Mouse (Mus musculus): Measurements from ENCODE around the gene Sh3bgrl3.

Sh3bgrl3 gene

DNA sequence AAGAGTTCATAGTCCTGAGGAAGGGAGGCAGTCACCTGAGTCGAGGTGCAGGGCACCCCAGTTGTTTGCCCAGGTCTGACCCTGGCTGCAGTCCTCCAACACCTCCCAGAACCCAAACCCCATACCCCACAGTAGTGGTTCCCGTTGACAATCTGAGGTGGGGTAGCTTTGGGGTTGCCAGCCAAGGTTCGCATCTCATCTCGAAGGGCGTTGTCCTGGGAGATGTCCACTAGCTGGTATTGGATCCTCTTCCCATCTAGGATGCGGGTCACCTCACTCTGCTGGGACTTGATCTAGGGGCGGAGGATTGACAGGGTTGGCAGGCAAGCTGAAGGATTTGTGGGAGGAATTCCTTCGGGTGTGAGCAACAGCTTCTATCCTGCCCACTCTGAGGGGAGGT lies 796 bp downstream of the Sh3bgrl3 start:
- DNase-seq = no peak

DNA sequence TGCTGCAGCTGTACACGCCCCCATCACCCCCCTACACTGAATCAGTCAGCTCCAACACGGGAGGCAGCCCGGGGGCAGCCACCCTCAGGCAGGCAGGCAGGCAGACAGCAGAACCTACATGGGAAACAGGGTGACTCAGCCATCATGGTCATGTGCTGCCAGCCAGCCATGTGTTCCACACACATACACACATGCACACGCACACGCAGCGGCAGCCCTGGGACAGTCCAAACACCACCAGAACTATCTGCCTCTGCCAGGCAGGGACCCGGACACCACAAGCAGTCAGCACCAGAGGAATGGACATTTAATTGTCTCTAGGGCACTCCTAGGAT lies 1.5 kb downstream of the Sh3bgrl3 start:
- no peak for DNase-seq

DNA sequence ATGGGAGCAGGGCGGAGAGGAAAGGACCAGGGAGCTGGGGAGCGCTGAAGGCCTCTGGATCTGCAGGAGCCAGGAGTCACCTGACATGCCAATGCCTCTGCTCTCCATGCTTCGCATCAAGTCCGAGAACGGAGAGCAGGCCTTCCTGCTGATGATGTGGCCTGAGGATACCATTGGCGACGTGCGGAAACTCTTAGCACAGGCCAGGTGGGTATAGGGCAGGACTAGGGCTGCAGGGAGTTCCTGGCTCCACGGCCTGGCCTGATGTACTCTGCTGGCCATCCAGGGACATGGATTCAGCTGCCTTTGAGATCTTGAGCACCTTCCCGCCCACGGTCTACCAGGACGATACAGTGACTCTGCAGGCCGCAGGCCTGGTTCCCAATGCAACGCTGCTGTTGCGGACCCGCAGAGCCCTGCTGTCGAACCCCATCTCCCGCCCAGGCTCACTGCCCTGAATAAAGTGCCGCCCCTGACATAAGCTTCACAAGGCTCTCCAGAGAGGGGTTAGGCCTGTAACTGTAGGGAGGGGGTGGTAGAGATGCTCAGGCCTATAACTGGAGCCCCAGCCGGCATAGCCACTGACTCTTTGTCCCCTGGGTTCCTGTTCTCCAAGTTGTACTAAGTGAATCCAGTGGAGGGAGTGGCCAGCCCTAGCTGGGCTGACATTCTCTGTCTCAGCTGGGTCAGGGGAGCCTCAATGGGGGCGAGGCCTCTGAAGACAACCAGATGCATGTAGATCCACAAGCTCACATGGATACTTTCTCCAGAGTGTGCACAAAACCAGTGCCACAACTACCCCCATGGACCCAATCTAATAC lies 2.1 kb downstream of the Sh3bgrl3 start:
- DNase-seq = no peak

DNA sequence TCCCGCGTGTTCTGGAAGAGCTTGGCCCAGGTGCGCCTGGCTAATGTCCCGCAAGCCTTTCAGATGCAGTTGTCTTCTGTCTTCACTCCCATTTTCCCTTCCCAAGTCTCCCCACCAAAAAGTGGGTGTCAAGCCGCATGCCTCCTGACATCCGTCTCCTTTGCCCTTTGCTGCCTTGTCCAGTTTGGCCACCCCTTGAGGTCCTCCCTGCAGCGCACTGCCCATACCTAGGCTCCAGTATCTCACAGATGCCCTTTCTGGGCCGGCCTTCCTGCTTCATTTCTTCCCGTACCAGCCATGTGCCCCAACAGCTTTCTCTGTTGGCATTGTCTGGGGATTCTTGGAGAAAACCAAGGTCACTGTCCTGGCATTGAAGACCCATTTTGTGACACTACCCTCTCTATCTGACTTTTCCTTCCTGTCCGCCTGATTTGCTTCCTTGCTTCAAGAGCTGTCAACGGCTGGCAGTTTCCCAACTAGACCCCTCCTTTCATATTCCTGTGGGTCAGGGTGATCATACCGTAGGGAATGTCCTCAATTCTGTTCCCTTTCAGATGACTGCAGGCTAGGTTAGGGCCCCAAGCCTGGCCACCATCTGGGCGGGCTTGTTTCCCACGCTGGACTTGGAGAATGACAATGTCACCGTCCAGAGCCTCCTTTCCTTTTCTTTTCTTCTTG lies 3.1 kb downstream of the Sh3bgrl3 start:
- DNase-seq = no peak

DNA sequence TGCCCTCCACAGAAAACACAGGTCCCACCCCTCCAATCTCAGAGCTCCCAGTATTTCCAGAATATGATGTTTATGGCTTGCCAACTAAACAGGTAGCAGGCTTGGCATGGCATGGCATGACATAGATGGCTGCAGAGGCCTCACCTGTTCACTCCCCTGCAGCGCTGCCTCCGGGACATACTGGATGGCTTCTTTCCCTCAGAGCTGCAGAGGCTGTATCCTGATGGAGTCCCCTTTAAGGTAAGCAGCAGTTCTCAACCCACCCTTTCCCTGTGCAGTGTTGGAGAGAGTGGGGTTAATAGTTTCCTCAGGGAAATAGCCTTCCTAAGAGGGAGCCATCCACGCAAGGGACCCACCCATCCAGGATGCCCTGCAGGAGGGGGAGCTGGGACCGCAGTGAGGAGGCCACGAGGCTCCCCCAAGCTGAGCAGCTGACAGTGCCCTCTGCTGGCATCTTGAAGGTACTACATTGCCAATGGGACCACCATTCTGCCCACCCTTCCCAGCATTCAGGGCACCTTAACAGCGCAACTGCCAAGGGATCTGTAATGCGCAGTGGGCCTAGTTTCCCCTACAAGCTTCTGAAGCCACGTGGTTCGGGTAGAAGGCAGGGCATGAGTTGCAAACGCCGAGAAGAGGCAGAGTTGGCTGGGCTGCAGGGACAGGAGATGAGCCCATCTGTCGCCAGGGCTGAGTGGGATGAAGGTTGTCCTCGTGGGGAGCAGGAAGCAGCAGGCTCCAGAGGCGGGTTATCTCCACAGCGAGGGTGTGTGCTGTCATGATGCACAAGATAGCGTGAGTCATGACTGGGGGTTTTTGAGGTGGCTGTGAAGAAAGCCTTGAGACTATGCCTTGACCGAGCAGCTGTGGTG lies 4.7 kb downstream of the Sh3bgrl3 start:
- DNase-seq = peak; percentile 62

DNA sequence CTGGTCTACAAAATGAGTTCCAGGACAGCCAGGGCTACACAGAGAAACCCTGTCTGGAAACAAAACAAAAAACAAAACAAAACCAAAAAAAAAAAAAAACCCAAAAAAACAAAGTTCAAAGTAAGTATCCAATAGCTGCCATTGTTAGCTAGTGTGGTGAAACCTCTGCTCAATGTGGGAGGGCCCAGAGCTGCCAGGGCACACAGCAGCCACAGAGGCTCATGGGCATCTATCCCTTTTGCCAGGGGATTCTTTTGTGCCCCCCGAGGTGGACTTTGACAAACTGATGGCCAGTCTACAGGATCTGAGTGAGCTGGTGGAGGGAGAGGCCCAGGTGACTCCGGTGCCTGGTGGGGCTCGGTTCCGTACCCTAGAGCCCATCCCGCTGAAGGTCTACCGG lies 5.4 kb downstream of the Sh3bgrl3 start:
- DNase-seq = no peak

DNA sequence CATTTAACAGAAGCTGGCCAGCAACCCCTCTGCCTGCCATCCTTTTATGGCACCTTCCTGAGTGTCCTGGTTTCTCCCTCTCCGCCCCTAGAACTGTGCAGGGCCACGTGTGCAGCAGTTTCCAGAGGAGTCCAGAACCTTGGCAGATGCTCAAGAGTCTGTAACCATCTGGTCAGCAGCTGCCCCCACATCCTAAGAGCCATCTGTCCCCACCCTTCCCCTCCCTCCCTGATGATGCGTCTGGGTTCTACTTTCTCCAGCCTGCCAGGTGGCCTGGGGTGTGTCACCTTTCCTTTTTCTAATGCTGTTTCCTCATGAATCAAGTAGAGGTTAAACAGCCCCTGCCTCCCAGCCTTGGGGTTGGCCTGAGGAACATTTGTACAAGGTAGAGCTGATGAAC lies 6.3 kb downstream of the Sh3bgrl3 start:
- DNase-seq = no peak

DNA sequence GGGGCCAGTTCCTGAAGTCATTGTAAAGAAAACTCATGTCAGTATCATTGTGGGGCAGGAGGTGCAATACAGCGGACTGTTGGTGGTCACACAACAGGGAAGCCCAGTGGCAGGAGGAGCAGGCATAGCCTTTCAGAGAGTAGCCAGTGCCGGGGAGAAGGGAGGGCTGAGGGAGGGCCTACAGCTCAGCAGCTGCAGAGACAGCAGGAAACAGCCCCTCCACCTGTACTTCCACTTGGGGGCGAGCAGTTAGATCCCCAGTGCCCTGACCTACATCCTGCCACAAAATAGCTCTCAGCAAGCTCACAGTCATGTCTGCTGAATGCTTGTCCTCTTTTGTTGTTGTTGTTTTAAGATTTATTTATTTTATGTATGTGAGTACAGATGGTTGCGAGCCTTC lies 7.0 kb downstream of the Sh3bgrl3 start:
- no peak for DNase-seq

DNA sequence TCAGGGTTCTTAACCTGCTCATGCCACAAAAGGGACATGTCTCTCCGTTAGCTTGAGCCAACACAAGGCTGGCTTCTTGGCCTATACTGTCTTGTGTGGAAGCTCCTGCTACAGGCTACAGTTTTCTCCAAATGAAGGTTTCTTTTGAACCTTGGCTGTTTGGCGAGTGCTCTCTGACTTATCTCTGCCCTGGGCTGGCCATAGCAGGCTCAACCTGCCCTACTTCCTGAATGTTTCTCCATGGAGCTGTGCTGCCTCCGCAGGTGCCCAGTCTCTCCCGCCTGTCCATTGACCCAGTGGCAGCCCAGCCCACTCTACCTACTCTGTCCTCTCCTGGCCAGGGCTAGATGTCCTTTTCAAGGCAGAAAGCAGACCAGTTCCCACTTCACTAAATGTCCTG lies 7.7 kb downstream of the Sh3bgrl3 start:
- DNase-seq = no peak

DNA sequence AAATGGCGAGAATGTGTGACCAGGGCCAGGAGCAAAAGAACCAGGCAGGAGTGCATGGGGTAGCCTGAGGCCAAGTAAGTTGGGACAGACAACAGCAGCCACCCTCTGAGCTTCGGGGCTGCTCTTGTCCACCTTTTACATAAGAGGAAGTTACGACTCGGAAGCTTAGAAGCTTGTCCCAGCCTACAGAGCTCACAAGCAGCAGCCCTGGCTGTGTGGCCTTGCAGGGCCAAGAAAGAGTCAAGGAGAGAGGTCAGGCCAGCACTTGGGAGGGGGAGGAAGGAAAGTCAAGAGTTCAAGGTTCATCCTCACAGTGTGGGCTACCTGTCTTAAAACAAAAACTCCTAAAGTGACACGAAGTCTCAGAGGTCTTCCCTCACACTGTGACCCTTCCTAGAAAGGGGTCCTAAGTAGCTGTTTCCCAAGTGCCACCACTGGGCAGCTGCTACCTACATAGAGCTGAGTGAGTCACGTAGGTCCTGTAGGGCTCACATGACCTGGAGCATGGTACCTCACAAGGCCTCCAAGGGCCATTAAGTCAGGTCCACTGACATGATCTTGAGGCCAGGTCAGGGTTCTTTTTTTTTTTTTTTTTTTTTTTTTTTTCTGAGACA lies 8.3 kb downstream of the Sh3bgrl3 start:
- DNase-seq = no peak

DNA sequence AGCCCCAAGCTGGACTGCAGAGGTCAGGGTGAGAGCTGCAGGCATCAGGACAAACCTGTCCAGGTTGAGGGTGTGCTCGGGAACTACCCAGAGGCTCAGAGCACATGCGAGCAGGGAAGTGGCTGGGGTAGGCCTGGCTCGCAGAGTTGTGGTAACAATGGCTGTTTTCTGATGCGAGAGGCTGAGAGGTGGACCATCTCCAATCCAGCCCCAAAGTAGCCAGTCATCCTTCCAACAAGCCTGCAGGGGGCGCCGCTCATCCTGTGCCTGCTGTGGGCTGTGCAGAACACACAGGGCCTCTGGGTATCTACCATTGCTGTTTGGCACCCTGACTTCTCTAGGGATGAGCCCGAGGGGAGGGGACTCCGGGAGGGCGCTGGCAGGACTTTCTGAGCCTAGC lies 8.9 kb downstream of the Sh3bgrl3 start:
- DNase-seq = no peak

DNA sequence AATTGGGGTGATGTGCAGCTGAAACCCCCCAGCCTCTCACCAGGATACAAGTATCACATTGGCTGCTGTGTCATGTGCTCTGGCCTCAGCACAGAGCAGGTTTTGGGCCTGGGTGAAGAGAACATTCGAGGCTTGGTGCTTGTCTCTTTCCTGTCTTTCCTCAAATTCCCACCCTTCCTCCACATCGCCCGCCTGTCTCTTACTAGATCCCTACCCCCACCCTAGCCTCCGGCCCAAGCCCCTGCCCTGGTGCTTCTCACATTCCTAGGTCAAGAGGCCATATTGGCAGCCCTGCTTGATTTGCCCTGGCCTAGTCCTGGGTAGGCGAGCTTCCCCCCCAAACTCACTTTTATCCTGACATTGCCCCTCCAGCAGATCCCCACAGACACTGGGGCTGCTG lies 9.5 kb downstream of the Sh3bgrl3 start:
- DNase-seq = no peak

DNA sequence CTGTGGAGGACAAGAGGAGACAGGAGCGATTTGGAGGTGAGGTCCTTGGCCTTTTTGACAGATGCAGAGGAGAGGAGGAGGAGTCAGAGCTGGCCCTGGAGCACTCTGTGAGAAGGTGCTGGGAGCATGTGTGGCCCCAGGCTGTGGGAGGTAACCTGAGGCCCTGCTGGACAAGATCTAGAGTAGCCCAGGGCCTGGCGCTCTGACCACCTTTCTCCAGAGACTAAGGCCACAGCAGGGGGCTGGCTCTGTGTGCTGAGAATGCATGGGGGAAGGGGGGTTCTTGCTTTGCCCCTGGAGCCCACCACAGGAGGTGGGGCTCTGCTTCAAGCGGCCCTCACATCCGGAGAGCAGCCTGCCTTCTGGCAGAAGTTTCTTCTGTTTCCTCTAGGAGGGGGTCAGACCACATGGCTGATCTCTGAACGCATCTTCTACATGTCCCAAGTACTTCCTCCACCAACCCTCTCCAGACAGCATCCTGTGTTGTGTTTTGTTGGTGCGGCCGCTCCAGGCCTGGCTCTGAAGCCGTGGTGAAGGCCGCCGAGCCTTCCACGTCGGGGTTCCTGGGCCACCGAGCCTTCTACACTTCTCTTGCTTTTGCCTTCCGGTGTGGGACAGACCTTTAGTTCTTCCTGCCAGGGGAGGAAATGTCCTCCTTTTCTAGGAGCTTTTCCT lies 10.3 kb downstream of the Sh3bgrl3 start:
- DNase-seq = no peak

DNA sequence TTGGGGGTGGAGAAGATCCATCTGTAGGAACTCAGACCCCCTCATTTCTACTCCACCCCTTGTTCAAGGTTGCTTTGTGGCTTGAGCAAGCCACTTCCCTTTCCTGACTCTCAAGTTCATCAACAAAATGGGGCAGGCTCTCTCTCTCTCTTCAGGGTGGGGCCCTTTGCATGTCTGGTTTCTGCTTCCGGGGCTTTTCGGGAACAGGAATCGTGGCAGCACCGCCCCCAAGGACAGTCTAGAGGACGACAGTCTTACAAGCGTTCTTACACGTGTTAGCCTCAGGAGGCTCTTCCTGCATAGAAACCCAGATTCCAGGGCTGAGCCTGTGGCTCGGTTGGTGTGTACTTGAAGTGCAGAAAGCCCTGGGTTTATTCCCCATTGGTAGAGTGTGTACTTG lies 11.6 kb downstream of the Sh3bgrl3 start:
- DNase-seq = no peak

DNA sequence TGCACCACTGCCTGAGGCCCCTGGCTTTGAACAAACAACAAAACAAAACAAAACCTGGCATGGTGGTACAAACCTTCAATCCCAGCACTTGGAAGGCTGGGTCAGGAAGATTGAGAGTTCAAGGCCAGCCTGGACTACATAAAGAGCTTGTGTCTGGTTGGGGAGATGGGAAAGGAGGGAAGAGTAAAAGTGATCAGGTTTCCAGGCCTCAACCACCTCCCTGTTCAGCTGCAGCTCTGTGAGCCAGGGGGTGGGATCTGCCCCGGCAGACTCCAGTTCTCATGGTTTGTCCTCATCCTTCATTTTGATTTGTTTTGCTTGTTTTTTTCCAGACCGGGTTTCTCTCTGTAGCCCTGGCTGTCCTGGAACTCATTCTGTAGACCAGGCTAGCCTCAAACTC lies 12.1 kb downstream of the Sh3bgrl3 start:
- no peak for DNase-seq

DNA sequence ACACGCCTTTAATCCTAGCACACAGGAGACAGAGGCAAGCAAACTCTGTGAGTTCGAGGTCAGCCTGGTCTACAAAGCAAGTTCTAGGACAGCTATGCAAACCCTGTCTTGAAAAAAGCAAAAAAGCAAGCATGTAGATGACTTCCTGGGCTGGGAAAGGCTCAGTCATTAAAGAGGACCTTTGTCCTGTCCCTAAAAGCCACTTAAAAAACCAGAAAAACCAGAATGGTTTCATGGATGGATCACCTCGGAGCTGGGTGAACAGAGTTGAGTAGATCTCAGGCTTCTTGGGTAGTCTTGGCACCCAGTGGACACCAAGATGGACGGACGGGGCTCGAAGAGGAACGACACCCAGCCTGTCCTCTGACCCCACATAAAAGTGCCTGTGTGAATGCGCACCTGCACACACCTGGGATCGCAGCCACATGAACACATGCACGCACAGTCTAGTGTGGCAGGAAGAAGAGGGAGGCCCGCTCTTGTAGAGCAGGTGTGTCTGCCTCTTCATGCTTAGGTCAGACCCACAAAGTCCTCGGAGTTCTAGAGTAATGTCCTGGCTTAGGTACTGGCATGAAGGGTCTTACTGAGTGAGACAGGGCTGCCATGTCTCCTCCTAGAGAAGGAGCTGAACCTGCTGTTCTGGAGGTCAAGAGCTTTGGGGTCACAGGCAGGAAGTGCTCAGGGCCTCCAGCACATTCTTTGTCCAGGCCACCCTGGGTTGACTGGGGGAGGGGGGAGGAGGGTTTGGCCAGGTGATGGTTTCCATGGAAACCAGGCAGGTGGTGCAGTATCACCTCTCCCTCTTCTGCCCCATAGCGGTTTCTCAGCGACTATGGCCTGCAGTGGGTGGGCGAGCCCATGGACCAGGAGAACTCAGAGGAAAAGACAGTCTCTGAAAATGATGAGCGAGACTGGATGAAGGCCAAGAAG lies 13.1 kb downstream of the Sh3bgrl3 start:
- DNase-seq = no peak

DNA sequence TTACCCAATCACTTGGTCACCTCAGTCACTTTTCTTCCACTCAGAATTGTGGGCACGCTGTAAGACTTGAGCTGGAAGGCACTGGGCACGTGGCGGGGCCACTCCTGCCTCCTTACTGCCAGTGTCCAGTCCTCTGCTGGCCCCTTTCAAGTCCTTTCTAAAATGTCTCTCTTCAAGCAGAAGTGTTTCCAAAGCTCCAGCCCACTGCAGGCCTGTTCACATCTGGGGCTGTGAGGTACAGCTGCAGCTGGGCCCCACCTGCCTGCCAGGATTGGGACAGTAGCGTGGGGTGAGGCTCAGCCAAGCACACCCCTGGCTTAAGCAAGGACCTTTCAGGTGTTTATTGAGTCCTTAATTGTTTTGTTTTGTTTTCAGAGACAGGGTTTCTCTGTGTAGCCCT lies 14.6 kb downstream of the Sh3bgrl3 start:
- DNase-seq = no peak

DNA sequence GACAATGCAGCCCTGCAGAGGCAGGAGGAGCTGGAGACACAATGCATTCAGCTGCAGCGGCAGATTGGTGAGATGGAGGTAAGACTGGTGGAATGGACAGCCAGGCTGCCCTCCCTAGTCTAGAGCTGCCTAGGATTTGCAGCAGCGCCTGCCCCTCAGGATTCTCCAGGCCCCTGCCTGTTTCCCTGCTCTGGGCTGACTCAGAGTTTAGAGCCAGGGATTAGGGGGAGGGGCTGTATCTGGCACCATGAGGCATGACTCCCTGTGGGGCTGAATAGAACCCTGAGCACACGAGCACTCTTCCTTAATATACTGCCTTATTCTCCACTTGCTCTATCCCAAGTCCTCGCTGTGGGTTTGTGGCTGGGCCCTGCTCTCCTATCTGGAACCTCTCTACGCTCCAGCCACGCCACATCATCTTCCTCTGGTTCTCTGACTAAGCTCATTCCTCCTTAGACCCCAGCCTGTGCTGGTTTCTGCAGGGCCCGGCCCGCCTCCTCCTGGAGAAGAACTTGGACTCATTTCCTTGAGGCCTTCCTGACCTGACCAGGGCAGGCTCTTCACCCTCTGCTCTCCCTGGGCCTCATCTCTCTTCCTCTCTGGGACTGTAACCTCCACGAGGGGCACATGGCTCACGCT lies 15.1 kb downstream of the Sh3bgrl3 start:
- DNase-seq = no peak

DNA sequence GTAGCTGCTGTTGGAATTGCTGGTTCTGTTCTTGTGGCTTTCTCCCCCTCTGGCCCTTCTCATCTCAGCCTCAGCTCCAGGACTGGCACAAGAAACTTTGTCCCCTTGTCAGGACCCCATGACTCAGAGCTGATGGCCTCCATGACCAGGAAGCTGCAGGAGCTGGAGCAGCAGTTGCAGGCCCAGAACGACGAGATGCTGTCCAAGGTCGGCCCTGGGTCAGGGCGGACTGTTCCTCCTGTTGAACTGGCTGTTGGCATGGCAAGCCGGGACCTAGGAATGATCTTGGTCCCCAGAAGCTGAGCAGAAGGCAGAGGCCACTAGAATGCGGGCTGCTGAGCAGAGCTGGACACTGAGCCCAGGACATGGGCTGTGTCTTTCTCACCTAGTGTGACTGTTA lies 16.2 kb downstream of the Sh3bgrl3 start:
- DNase-seq = no peak

DNA sequence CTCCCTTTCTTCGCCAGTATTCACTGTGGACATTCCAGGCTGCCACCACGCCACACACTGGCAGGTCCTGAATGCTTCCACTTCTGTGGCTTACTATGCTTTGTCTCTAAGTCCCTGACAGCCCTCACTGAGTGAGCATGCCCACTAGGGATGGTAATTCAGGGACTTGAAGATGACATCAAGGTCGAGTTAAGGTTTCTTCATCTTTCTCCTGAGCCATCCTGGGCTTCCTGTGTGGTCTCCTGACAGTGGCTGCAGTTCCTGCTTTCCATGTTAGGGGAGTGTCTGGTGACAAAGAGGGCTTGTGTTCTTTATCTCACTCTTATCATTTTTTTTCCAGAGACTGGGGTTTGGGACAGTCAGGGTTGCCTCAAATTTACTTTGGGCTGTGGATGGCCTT lies 17.9 kb downstream of the Sh3bgrl3 start:
- no peak for DNase-seq

DNA sequence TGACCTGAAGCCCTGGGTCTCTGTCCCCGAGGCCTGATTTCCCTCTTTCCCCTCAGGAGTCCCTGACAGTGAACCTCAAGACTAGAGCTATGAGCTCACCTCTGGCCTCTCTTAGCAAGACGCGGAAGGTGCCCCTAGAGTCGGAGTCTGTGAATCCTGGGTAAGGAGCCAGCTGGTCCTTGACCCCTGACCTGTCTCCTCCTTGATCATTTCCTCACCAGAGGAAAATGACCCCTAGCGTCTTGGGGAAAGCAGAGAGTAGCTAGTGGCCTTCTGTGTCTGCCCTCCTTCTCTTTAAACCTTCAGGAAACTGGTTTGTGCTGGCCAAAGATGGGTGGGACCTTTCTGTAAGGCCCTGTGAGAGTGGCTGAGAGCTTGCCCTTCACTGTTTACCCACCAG lies 20.4 kb downstream of the Sh3bgrl3 start:
- no peak for DNase-seq

Measured in cerebellum, adult 8-10 months (tissue).